Mouse (Mus musculus) liver, postnatal 0 days (tissue): Measurements from ENCODE around the gene Rad50. TPM values are rescaled to one million over a fixed set of nuclear protein-coding genes. Genes with fewer than 3 reads are reported as not detected.

ENCODE experiments used
- ATAC-seq: fragments of 200-750 bp; cut with Nextera tagmentation; 2 replicates; pipeline ENCODE4 v1.8.0; 2017; ENCODE audit warnings: mild to moderate bottlenecking, moderate library complexity
- DNase-seq: peaks from one replicate; pipeline ENCODE4 v3.0.0-alpha.2; 2016
- H3K27ac ChIP-seq: fragments of 300-500 bp; sonication (generic); 2 replicates; pipeline ENCODE4 v1.5.1; 2014; ENCODE audit warnings: antibody characterized with exemption, moderate library complexity, mild to moderate bottlenecking, low read depth
- H3K27me3 ChIP-seq: fragments of 300-500 bp; sonication (generic); 2 replicates; pipeline ENCODE4 v1.6.1; 2014; ENCODE audit warnings: low read length, control low read depth, mixed read lengths; ENCODE audit not compliant: insufficient read depth
- H3K36me3 ChIP-seq: fragments of 300-500 bp; sonication (generic); replicated peaks from 2 replicates; pipeline ENCODE4 v1.6.1; 2014; ENCODE audit warnings: mild to moderate bottlenecking, control low read depth, low read length, moderate library complexity, mixed read lengths; ENCODE audit not compliant: insufficient read depth
- H3K4me1 ChIP-seq: fragments of 300-500 bp; sonication (generic); 2 replicates; pipeline ENCODE4 v1.6.1; 2014; ENCODE audit warnings: antibody characterized with exemption, mild to moderate bottlenecking, control low read depth; ENCODE audit not compliant: insufficient read depth
- H3K4me2 ChIP-seq: fragments of 300-500 bp; sonication (generic); 2 replicates; pipeline ENCODE4 v1.6.1; 2014; ENCODE audit warnings: low read depth, mild to moderate bottlenecking, low read length, moderate library complexity, mixed read lengths
- H3K4me3 ChIP-seq: fragments of 300-500 bp; sonication (generic); 2 replicates; pipeline ENCODE4 v1.5.1; 2014; ENCODE audit warnings: low read depth, low read length
- H3K9ac ChIP-seq: fragments of 300-500 bp; sonication (generic); replicated peaks from 2 replicates; pipeline ENCODE4 v1.6.1; 2014; ENCODE audit warnings: mild to moderate bottlenecking, moderate library complexity
- H3K9me3 ChIP-seq: fragments of 300-500 bp; sonication (generic); 2 replicates; pipeline ENCODE4 v1.6.1; 2016; ENCODE audit warnings: mild to moderate bottlenecking, control low read depth, low read length, mixed read lengths
- CTCF ChIP-seq: sonication (generic); IDR thresholded peaks from 2 replicates; pipeline ENCODE4 v1.5.1; 2016; ENCODE audit warnings: antibody characterized with exemption, low read depth
- EP300 ChIP-seq: IDR thresholded peaks from 2 replicates; pipeline ENCODE4 v1.6.1; 2016; ENCODE audit warnings: antibody characterized with exemption, low read depth, mild to moderate bottlenecking
- WGBS: fragments of 180-500 bp; shearing (Covaris S2); extraction: QIAGEN DNeasy Blood & Tissue Kit; methylation state at CpG from one replicate; pipeline ENCODE4 v1.1.7; 2014; ENCODE audit not compliant: insufficient replicate concordance; 5-methylcytosine and 5-hydroxymethylcytosine counted together
- polyA plus RNA-seq: library from polyadenylated mRNA; unstranded; fragments of >200 nt; fragmentation: Nextera tagmentation; extraction: Ambion mirVana; gene quantifications from 2 replicates; pipeline ENCODE4 v1.2.1, GENCODE M21; 2015

The Rad50 gene
- polyA plus RNA-seq, 1 experiment from 2014 or later = 11.1 TPM

DNA sequence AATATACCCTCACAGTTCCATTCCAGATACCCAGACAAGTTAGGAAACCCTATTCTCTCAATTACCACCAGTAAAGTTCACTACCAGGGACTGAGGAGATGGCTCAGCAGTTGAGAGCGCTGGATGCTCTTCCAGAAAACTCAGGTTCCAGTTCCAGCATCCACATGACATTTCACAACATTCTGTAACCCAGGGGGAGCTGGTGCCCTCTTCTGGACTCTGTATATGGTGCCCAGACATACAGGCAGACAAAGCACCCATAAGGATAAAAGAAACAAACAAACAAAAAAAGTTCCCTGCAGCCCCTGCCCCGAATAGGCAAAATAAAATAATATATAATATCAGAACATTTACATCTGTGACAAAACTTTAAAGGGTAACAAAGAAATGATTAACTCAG lies 27.3 kb upstream of the Rad50 start:
- TF ChIP-seq CTCF (no peak), EP300 (no peak)
- 58% methylated on average over 2 of the region's 2 CpGs for WGBS
- H3K27ac ChIP-seq = no peak overlapping the region
- H3K4me3 ChIP-seq = no peak overlapping the region
- no peak overlapping the region for H3K9ac ChIP-seq
- no peaks in the 10 kb centered on the region for H3K27me3 ChIP-seq
- ATAC-seq (no peak), DNase-seq (no peak)
- H3K4me1 ChIP-seq = no peaks in the 10 kb centered on the region
- H3K36me3 ChIP-seq = no peaks in the 10 kb centered on the region
- H3K9me3 ChIP-seq = no peaks in the 10 kb centered on the region
- no peak overlapping the region for H3K4me2 ChIP-seq

DNA sequence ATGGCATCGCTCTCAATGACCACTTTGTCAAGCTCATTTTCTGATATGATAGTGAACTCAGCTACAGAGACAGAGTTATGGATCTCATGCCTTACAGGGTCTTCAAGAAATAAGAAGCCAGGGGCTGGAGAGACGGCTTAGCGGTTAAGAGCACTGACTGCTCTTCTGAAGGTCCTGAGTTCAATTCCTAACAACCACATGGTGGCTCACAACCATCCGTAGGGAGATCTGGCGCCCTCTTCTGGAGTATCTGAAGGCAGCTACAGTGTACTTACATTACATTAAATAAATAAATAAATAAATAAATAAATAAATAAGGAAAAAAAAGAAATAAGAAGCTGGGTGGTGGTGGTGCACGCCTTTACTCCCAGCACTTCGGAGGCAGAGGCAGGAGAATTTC lies 26.7 kb upstream of the Rad50 start:
- Histone ChIP-seq H3K27me3 (no peaks in the 10 kb centered on the region), H3K9me3 (no peaks in the 10 kb centered on the region), H3K4me3 (no peak overlapping the region), H3K36me3 (no peaks in the 10 kb centered on the region), H3K4me1 (no peaks in the 10 kb centered on the region), H3K4me2 (no peak overlapping the region), H3K27ac (no peak overlapping the region), H3K9ac (no peak overlapping the region)
- TF ChIP-seq CTCF = peak; percentile 41
- TF ChIP-seq EP300 = no peak
- ATAC-seq (no peak), DNase-seq (no peak)
- WGBS = 78% methylated on average over 7 of the region's 7 CpGs

DNA sequence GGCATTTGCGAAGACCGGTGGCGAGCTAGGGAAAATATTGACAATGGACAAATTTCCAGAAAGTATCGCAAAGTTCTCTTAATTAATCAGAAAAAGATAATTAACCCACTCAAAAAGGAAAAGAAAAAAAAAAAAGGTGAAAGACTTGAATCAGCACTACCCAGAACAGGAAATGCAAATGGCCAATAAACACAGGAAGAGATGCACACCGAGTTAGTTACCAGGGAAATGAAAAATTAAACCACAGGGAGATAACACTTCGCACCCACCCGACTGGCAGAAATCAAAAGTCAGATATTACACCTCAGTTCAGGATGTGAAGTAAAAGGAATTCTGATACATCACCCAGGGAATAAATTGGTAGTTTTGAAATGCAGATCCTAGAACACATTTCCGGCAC lies 25.1 kb upstream of the Rad50 start:
- no peak for TF ChIP-seq EP300
- no peak for TF ChIP-seq CTCF
- 71% methylated on average over 8 of the region's 8 CpGs for WGBS
- no peaks in the 10 kb centered on the region for H3K4me1 ChIP-seq
- no peak overlapping the region for H3K27ac ChIP-seq
- no peak overlapping the region for H3K9ac ChIP-seq
- DNase-seq (no peak), ATAC-seq (no peak)
- no peaks in the 10 kb centered on the region for H3K27me3 ChIP-seq
- H3K4me2 ChIP-seq = no peak overlapping the region
- no peak overlapping the region for H3K4me3 ChIP-seq
- no peaks in the 10 kb centered on the region for H3K9me3 ChIP-seq
- H3K36me3 ChIP-seq = no peaks in the 10 kb centered on the region

DNA sequence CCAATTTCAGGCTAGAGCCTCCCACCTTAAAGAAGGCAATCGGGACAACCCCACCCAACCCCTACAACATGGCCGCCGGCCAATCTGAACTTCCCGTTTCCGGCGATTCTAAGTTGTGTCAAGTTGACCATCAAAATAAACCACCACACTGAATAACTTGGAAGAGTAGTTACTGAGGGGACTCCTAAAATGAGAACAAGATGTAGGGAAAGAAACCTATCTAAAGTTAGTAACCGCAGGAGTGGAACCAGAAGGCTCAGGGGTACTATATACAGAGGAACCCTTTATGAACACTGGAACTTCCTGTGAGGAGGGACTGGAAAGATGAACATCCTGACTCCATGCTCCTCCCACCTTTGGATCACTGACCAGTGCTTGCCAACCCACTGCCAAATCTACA lies 24.3 kb upstream of the Rad50 start:
- no peak for TF ChIP-seq CTCF
- TF ChIP-seq EP300 = no peak
- H3K4me1 ChIP-seq = no peaks in the 10 kb centered on the region
- no peak overlapping the region for H3K4me3 ChIP-seq
- no peak overlapping the region for H3K27ac ChIP-seq
- no peaks in the 10 kb centered on the region for H3K36me3 ChIP-seq
- no peak overlapping the region for H3K9ac ChIP-seq
- H3K9me3 ChIP-seq = no peaks in the 10 kb centered on the region
- ATAC-seq = no peak
- DNase-seq = no peak
- 85% methylated on average over 7 of the region's 7 CpGs for WGBS
- H3K27me3 ChIP-seq = no peaks in the 10 kb centered on the region
- no peak overlapping the region for H3K4me2 ChIP-seq

DNA sequence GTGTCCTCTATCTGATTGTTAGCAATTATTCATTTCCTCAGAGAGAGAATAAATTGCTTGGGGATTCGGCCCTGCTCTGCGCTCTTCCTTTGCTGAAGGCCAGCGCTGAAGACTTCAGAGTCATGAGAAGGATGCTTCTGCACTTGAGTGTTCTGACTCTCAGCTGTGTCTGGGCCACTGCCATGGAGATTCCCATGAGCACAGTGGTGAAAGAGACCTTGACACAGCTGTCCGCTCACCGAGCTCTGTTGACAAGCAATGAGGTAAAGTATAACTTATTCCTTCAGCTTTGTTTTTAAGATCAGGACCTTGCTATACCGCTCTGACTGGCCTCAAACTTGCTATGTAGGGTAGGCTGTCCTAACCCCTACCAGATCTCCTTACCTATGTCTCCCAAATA lies 13.6 kb upstream of the Rad50 start, which contains the start of gene Il5:
Il5 (plus strand) TSS at position 80 of the 400 bp plus-strand sequence.
- Histone ChIP-seq H3K9me3 (no peaks in the 10 kb centered on the region), H3K36me3 (no peaks in the 10 kb centered on the region), H3K4me1 (no peaks in the 10 kb centered on the region), H3K9ac (no peak within 1 kb of the TSS), H3K4me2 (no peak within 1 kb of the TSS), H3K4me3 (no peak within 1 kb of the TSS), H3K27ac (no peak within 1 kb of the TSS), H3K27me3 (no peaks in the 10 kb centered on the region)
- 81% methylated on average over 6 of the region's 6 CpGs for WGBS
- TF ChIP-seq CTCF = no peak
- DNase-seq = no peak
- ATAC-seq = no peak

DNA sequence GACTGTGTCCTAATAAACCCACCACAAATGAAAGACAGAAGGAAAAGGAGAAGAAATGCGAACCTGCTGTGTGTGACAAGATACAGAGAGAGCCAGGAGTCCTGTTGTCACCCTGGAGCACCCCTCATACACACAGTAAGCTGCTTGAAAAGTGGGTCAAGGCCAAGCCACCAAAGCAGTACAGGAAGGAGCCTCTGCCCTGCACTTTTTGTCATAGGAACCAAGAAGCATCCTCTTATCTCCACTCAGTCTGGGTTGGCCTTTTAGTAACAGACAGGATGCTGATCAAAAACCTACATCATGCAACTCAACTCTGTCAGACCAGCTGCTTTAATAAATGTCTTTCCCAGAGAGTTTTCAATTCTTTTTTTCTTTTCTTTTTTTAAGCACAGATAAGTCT lies 12.6 kb upstream of the Rad50 start:
- H3K9me3 ChIP-seq = no peaks in the 10 kb centered on the region
- H3K9ac ChIP-seq = no peak overlapping the region
- H3K27me3 ChIP-seq = no peaks in the 10 kb centered on the region
- no peak for ATAC-seq
- no peak for TF ChIP-seq EP300
- TF ChIP-seq CTCF = no peak
- H3K4me1 ChIP-seq = no peaks in the 10 kb centered on the region
- DNase-seq = no peak
- no peak overlapping the region for H3K4me3 ChIP-seq
- H3K36me3 ChIP-seq = no peaks in the 10 kb centered on the region
- 71% methylated on average over 1 of the region's 1 CpGs for WGBS
- H3K27ac ChIP-seq = no peak overlapping the region
- no peak overlapping the region for H3K4me2 ChIP-seq

DNA sequence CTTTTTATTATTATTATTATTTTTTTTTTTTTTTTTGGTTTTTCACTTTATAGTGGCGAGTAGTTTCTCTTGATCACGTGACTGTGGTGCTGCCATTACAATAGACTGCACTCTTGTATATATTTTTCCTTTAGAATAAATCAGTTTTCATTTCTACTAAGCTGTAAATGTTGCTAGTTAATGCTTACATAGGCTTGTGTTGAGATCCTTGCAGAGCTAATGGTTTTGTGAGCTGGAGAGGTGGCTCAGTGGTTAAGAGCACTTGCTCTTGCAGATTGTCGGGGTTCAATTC lies 545 bp upstream of the Rad50 start:
- Histone ChIP-seq H3K27ac (peak overlapping the region; percentile 94), H3K9me3 (no peaks in the 10 kb centered on the region), H3K4me2 (peak overlapping the region; percentile 99), H3K9ac (no peak overlapping the region), H3K36me3 (peaks cover 7% of the 10 kb centered on the region), H3K4me1 (peaks cover 7% of the 10 kb centered on the region; the same call in 1 of the 2 replicates), H3K4me3 (peak overlapping the region; percentile 89), H3K27me3 (no peaks in the 10 kb centered on the region)
- no peak for TF ChIP-seq CTCF
- no peak for TF ChIP-seq EP300
- 73% methylated on average over 3 of the region's 3 CpGs for WGBS
- ATAC-seq (no peak), DNase-seq (no peak)
